Mouse (Mus musculus) heart, postnatal 0 days (tissue): Measurements from ENCODE around the gene Anapc10.

Experiments used
- CTCF ChIP-seq: IDR thresholded peaks from 2 replicates; pipeline ENCODE4 v1.5.1; 2016; ENCODE audit warnings: antibody characterized with exemption, control low read depth, low read depth
- EP300 ChIP-seq: IDR thresholded peaks from 2 replicates; pipeline ENCODE4 v1.6.1; 2016; ENCODE audit warnings: antibody characterized with exemption, low read depth

DNA sequence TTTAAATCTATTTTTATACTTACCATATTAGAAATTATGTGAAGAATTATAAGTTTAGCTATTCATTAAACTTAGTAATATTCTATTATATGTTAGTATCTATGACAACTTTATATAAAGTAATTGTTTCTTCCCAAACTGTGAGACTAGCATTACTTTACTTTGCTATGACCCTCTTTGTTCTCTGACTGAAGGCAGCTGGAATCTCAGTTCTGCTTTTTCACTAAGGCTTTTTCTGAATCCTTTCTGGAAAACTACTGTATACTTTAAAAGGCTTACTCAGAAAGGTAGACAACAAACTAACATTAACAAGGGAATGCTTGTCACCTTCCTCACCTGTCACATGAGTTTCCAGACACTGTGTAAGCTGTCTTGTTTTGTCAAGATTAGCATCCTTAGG, 11.7 kb downstream of the Anapc10 start:
- TF ChIP-seq CTCF = no peak
- TF ChIP-seq EP300 = no peak
